In genomic region chr11:73024236-73024904, GRCm38 (mm10) we compare ENCODE assay signal across 9 mouse cellular contexts. TPM values are rescaled to one million over a fixed set of nuclear protein-coding genes. Genes with fewer than 3 reads are reported as not detected.
DNase-seq lines count a peak whose midpoint lies in the region; ATAC-seq and TF ChIP-seq lines count a peak whose summit lies in the region.
"Had no signal": no experiment of that assay in that cellular context is flagged by ENCODE, and none has a peak within 500 bp of the region (broad histone marks: within the 10 kb centered on the region; RNA-seq: fewer than 3 reads in every experiment).

No protein-coding gene starts in this region.

- H3K27ac ChIP-seq in midbrain, embryonic 10.5 days (replicated peaks) = peak overlapping the region; percentile 42; the same call in 1 of the 2 replicates
- no peak overlapping the region for H3K27ac ChIP-seq in midbrain, postnatal 0 days (ENCODE audit: low read depth, low read length)
- peak overlapping the region; percentile 40; the same call in 1 of the 2 replicates for H3K27ac ChIP-seq in heart, embryonic 16.5 days (ENCODE audit: low read length)
- no peak overlapping the region for H3K27ac ChIP-seq in liver, embryonic 12.5 days
- no peak overlapping the region for H3K27ac ChIP-seq in forebrain, embryonic 12.5 days
- H3K27ac ChIP-seq in forebrain, embryonic 16.5 days (ENCODE audit: low read length) = no peak overlapping the region
- H3K27ac ChIP-seq: macrophage had no signal

- no peaks in the 10 kb centered on the region for H3K36me3 ChIP-seq in midbrain, embryonic 10.5 days
- peaks cover 12% of the 10 kb centered on the region for H3K36me3 ChIP-seq in midbrain, postnatal 0 days (ENCODE audit: insufficient read depth, low read length)
- H3K36me3 ChIP-seq in heart, embryonic 16.5 days (ENCODE audit: control insufficient read depth, insufficient read depth) = no peaks in the 10 kb centered on the region
- no peaks in the 10 kb centered on the region for H3K36me3 ChIP-seq in liver, embryonic 12.5 days
- H3K36me3 ChIP-seq in forebrain, embryonic 12.5 days (replicated peaks) = no peaks in the 10 kb centered on the region
- H3K36me3 ChIP-seq in forebrain, embryonic 16.5 days (ENCODE audit: control insufficient read depth, insufficient read depth) = no peaks in the 10 kb centered on the region

- no peak overlapping the region for H3K9ac ChIP-seq in midbrain, postnatal 0 days (replicated peaks; ENCODE audit: low read length, poor library complexity, severe bottlenecking)
- H3K9ac ChIP-seq in heart, embryonic 16.5 days (ENCODE audit: low read length) = no peak overlapping the region
- H3K9ac ChIP-seq in liver, embryonic 12.5 days = no peak overlapping the region
- H3K9ac ChIP-seq in forebrain, embryonic 12.5 days = no peak overlapping the region
- no peak overlapping the region for H3K9ac ChIP-seq in forebrain, embryonic 16.5 days (replicated peaks; ENCODE audit: low read depth, low read length)

- WGBS in midbrain, embryonic 10.5 days = 67% methylated on average over 7 of the region's 7 CpGs
- WGBS in midbrain, postnatal 0 days = 68% methylated on average over 7 of the region's 7 CpGs
- 46% methylated on average over 7 of the region's 7 CpGs for WGBS in heart, embryonic 16.5 days
- 21% methylated on average over 7 of the region's 7 CpGs for WGBS in liver, embryonic 12.5 days (ENCODE audit: insufficient replicate concordance)
- WGBS in forebrain, embryonic 12.5 days = 69% methylated on average over 7 of the region's 7 CpGs
- 74% methylated on average over 7 of the region's 7 CpGs for WGBS in forebrain, embryonic 16.5 days

- DNase-seq in midbrain, embryonic 10.5 days (ENCODE audit: low spot score) = no peak
- DNase-seq in midbrain, postnatal 0 days (ENCODE audit: low spot score) = no peak
- no peak for DNase-seq in layer of hippocampus, postnatal 36 days

- peaks cover 55% of the 10 kb centered on the region for H3K27me3 ChIP-seq in midbrain, embryonic 10.5 days (ENCODE audit: low read depth, poor library complexity, severe bottlenecking)
- H3K27me3 ChIP-seq in midbrain, postnatal 0 days (ENCODE audit: insufficient read depth, low read length) = no peaks in the 10 kb centered on the region
- H3K27me3 ChIP-seq in heart, embryonic 16.5 days (ENCODE audit: control insufficient read depth, insufficient read depth, low read length) = peaks cover 17% of the 10 kb centered on the region
- peaks cover 29% of the 10 kb centered on the region for H3K27me3 ChIP-seq in liver, embryonic 12.5 days (replicated peaks)
- peaks cover 29% of the 10 kb centered on the region for H3K27me3 ChIP-seq in forebrain, embryonic 12.5 days
- H3K27me3 ChIP-seq in forebrain, embryonic 16.5 days (replicated peaks; ENCODE audit: control insufficient read depth, insufficient read depth, low read length) = peaks cover 8% of the 10 kb centered on the region

- no peak for TF ChIP-seq CTCF in midbrain, postnatal 0 days (IDR thresholded peaks at IDR 0.05)

- H3K9me3 ChIP-seq in midbrain, embryonic 10.5 days (replicated peaks) = no peaks in the 10 kb centered on the region
- H3K9me3 ChIP-seq in midbrain, postnatal 0 days (ENCODE audit: low read length) = no peaks in the 10 kb centered on the region
- H3K9me3 ChIP-seq in heart, embryonic 16.5 days (replicated peaks; ENCODE audit: control insufficient read depth, low read length) = no peaks in the 10 kb centered on the region
- H3K9me3 ChIP-seq in liver, embryonic 12.5 days (replicated peaks) = no peaks in the 10 kb centered on the region
- no peaks in the 10 kb centered on the region for H3K9me3 ChIP-seq in forebrain, embryonic 12.5 days
- no peaks in the 10 kb centered on the region for H3K9me3 ChIP-seq in forebrain, embryonic 16.5 days (ENCODE audit: control insufficient read depth, low read length)

- H3K4me1 ChIP-seq in midbrain, embryonic 10.5 days = peaks cover 34% of the 10 kb centered on the region
- H3K4me1 ChIP-seq in midbrain, postnatal 0 days (ENCODE audit: insufficient read depth, low read length) = peaks cover 6% of the 10 kb centered on the region; the same call in 1 of the 2 replicates
- H3K4me1 ChIP-seq in heart, embryonic 16.5 days (ENCODE audit: control insufficient read depth, insufficient read depth, low read length) = peaks cover 22% of the 10 kb centered on the region
- H3K4me1 ChIP-seq in liver, embryonic 12.5 days = peaks cover 24% of the 10 kb centered on the region
- peaks cover 15% of the 10 kb centered on the region for H3K4me1 ChIP-seq in forebrain, embryonic 12.5 days
- peaks cover 9% of the 10 kb centered on the region for H3K4me1 ChIP-seq in forebrain, embryonic 16.5 days (replicated peaks; ENCODE audit: control insufficient read depth, insufficient read depth, low read length)

- no peak for ATAC-seq in midbrain, postnatal 0 days (ENCODE audit: low FRiP score)
- peak; percentile 45 for ATAC-seq in heart, embryonic 16.5 days (replicated peaks; ENCODE audit: extremely low read depth, insufficient read depth, low FRiP score)
- ATAC-seq in liver, embryonic 12.5 days = peak; percentile 57
- ATAC-seq in neutrophil, adult 5-6 weeks (ENCODE audit: extremely low read depth, insufficient number of reproducible peaks, low FRiP score, poor library complexity, severe bottlenecking) = peak; percentile 89
- ATAC-seq in forebrain, embryonic 12.5 days (ENCODE audit: low FRiP score) = no peak
- ATAC-seq in forebrain, embryonic 16.5 days = no peak

- H3K4me2 ChIP-seq in midbrain, postnatal 0 days (ENCODE audit: low read depth, low read length, poor library complexity, severe bottlenecking) = no peak overlapping the region
- peak overlapping the region; percentile 4; the same call in 1 of the 2 replicates for H3K4me2 ChIP-seq in heart, embryonic 16.5 days (ENCODE audit: low read depth, low read length)
- H3K4me2 ChIP-seq in liver, embryonic 12.5 days = peak overlapping the region; percentile 32
- no peak overlapping the region for H3K4me2 ChIP-seq in forebrain, embryonic 12.5 days
- H3K4me2 ChIP-seq in forebrain, embryonic 16.5 days (ENCODE audit: low read length) = no peak overlapping the region

- no peak overlapping the region for H3K4me3 ChIP-seq in midbrain, embryonic 10.5 days
- H3K4me3 ChIP-seq in midbrain, postnatal 0 days (ENCODE audit: low read depth, low read length) = no peak overlapping the region
- H3K4me3 ChIP-seq in heart, embryonic 16.5 days (ENCODE audit: low read length) = no peak overlapping the region
- no peak overlapping the region for H3K4me3 ChIP-seq in liver, embryonic 12.5 days
- H3K4me3 ChIP-seq in forebrain, embryonic 12.5 days (replicated peaks) = no peak overlapping the region
- H3K4me3 ChIP-seq in forebrain, embryonic 16.5 days (replicated peaks; ENCODE audit: low read length) = no peak overlapping the region

RNA-seq across cellular contexts. Expression of gene Camkk1, which starts 5.6 kb away (rescaled TPM):
- polyA plus RNA-seq in midbrain, embryonic 10.5 days (2016; fragmentation: Nextera tagmentation; extraction: Ambion mirVana) = 5.4 and 7.5 TPM in 2 replicates
- total RNA-seq in midbrain, postnatal 0 days (2014; rRNA removed) = 26.7 and 28.6 TPM in 2 replicates
- polyA plus RNA-seq in midbrain, postnatal 0 days (2015; fragmentation: Nextera tagmentation; extraction: Ambion mirVana) = 27.7 and 30.2 TPM in 2 replicates
- polyA plus RNA-seq in heart, embryonic 16.5 days (2015; fragmentation: Nextera tagmentation; extraction: Ambion mirVana) = 3.4 and 3.7 TPM in 2 replicates
- 1.8 and 1.9 TPM in 2 replicates for polyA plus RNA-seq in liver, embryonic 12.5 days (2016; fragmentation: Nextera tagmentation; extraction: Ambion mirVana)
- total RNA-seq in neutrophil, adult 5-6 weeks (2017) = 5.1 and 6.3 TPM in 2 replicates
- polyA plus RNA-seq in forebrain, embryonic 12.5 days (2016; fragmentation: Nextera tagmentation; extraction: Ambion mirVana) = 9.0 and 9.7 TPM in 2 replicates
- 100 to 1,000 TPM; 157 to 161 TPM for total RNA-seq in layer of hippocampus, postnatal 36 days (2021)
- 22.5 and 27.7 TPM in 2 replicates for polyA plus RNA-seq in forebrain, embryonic 16.5 days (2015; fragmentation: Nextera tagmentation; extraction: Ambion mirVana)
- polyA plus RNA-seq: macrophage had no signal

RNA-seq across cellular contexts. Expression of gene Ncbp3, which starts 23.2 kb away (rescaled TPM):
- 11.7 and 12.2 TPM in 2 replicates for polyA plus RNA-seq in midbrain, embryonic 10.5 days (2016; fragmentation: Nextera tagmentation; extraction: Ambion mirVana)
- 7.2 and 11.7 TPM in 2 replicates for total RNA-seq in midbrain, postnatal 0 days (2014; rRNA removed)
- polyA plus RNA-seq in midbrain, postnatal 0 days (2015; fragmentation: Nextera tagmentation; extraction: Ambion mirVana) = 6.1 and 7.9 TPM in 2 replicates
- polyA plus RNA-seq in heart, embryonic 16.5 days (2015; fragmentation: Nextera tagmentation; extraction: Ambion mirVana) = 10.1 and 11.5 TPM in 2 replicates
- polyA plus RNA-seq in liver, embryonic 12.5 days (2016; fragmentation: Nextera tagmentation; extraction: Ambion mirVana) = 7.5 and 7.9 TPM in 2 replicates
- 17.4 and 18.7 TPM in 2 replicates for total RNA-seq in neutrophil, adult 5-6 weeks (2017)
- 12.4 and 13.6 TPM in 2 replicates for polyA plus RNA-seq in forebrain, embryonic 12.5 days (2016; fragmentation: Nextera tagmentation; extraction: Ambion mirVana)
- 10 to 100 TPM; 10.3 to 10.9 TPM for total RNA-seq in layer of hippocampus, postnatal 36 days (2021)
- polyA plus RNA-seq in forebrain, embryonic 16.5 days (2015; fragmentation: Nextera tagmentation; extraction: Ambion mirVana) = 9.6 and 11.1 TPM in 2 replicates

RNA-seq across cellular contexts. Expression of gene P2rx1, which starts 25.5 kb away (rescaled TPM):
- 1.2 TPM in 2 replicates for polyA plus RNA-seq in midbrain, embryonic 10.5 days (2016; fragmentation: Nextera tagmentation; extraction: Ambion mirVana)
- 0.42 and 0.55 TPM in 2 replicates for total RNA-seq in midbrain, postnatal 0 days (2014; rRNA removed)
- polyA plus RNA-seq in midbrain, postnatal 0 days (2015; fragmentation: Nextera tagmentation; extraction: Ambion mirVana) = 0.16 and 0.39 TPM in 2 replicates
- 3.0 and 5.6 TPM in 2 replicates for polyA plus RNA-seq in heart, embryonic 16.5 days (2015; fragmentation: Nextera tagmentation; extraction: Ambion mirVana)
- polyA plus RNA-seq in liver, embryonic 12.5 days (2016; fragmentation: Nextera tagmentation; extraction: Ambion mirVana) = 12.7 and 15.0 TPM in 2 replicates
- 2.4 and 2.6 TPM in 2 replicates for total RNA-seq in neutrophil, adult 5-6 weeks (2017)
- polyA plus RNA-seq in forebrain, embryonic 12.5 days (2016; fragmentation: Nextera tagmentation; extraction: Ambion mirVana) = 0.52 and 0.74 TPM in 2 replicates
- total RNA-seq in layer of hippocampus, postnatal 36 days (2021) = under 1 TPM; 0.46 to 0.62 TPM
- 0.26 and 0.42 TPM in 2 replicates for polyA plus RNA-seq in forebrain, embryonic 16.5 days (2015; fragmentation: Nextera tagmentation; extraction: Ambion mirVana)

Comparison
In these comparisons a context has a peak if more than half of its experiments do, and no peak if none do; other contexts are left out.
1. H3K27ac ChIP-seq: peak in midbrain, embryonic 10.5 days (single experiment) and heart, embryonic 16.5 days (single experiment); none in midbrain, postnatal 0 days (single experiment), liver, embryonic 12.5 days (single experiment), forebrain, embryonic 12.5 days (single experiment) and forebrain, embryonic 16.5 days (single experiment).
2. ATAC-seq: peak in heart, embryonic 16.5 days (single experiment), liver, embryonic 12.5 days (single experiment) and neutrophil, adult 5-6 weeks (single experiment); none in midbrain, postnatal 0 days (single experiment), forebrain, embryonic 12.5 days (single experiment) and forebrain, embryonic 16.5 days (single experiment).
3. H3K4me2 ChIP-seq: peak in heart, embryonic 16.5 days (single experiment) and liver, embryonic 12.5 days (single experiment); none in midbrain, postnatal 0 days (single experiment), forebrain, embryonic 12.5 days (single experiment) and forebrain, embryonic 16.5 days (single experiment).